Mouse (Mus musculus): Measurements from ENCODE around the gene Vmac.

Vmac gene

DNA sequence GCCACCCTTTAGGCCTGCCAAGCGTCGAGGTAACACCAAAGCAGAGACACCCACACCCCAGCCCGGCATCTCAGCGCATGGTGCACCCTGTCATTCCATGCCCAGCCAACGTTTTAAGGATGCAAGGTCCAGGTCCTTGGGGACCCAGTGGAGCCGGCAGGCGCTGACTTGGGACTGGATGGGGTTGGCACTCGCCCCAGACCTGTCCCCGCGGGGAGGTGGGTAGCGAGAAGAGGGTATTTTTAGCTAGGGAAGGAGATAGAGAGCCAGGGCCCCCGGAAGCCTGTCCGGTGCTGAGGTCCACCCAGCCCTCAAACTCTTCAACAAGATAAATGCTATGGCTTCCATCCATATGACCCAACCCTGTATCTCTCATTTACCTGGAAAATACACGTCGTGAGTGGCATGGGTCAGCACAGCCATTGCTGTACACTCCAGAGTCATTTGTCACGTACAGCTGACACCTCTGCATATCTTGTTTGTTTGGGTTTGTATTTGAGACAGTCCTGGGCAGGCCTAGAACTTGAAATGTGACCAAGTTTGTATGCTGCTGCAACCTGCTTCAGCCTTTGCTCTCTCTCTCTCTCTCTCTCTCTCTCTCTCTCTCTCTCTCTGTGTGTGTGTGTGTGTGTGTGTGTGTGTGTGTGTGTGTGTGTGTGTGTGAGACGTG is 22.4 kb upstream of the Vmac start:
- DNase-seq (ENCODE audit: low spot score in 2 of 2): no peak

DNA sequence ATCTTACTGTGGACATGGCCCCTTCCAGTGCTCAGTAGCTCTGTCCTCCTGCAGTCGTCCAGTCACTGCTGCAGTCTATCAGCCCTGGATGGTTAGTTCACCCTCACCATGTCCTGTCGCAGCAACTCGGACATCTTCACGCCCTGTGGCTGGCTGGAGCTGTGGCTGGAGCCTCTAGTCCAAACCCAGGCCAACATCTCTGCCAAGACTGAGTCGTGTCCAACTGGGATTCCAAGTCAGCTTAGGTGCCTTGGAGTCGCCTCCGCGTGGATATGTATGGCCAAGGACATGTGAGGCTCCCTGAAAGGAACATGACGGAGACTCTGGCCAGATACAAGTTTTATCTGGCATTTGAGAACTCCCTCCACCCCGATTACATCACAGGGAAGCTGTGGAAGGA is 20.4 kb upstream of the Vmac start:
- DNase-seq (ENCODE audit: low spot score in 2 of 2): no peak

DNA sequence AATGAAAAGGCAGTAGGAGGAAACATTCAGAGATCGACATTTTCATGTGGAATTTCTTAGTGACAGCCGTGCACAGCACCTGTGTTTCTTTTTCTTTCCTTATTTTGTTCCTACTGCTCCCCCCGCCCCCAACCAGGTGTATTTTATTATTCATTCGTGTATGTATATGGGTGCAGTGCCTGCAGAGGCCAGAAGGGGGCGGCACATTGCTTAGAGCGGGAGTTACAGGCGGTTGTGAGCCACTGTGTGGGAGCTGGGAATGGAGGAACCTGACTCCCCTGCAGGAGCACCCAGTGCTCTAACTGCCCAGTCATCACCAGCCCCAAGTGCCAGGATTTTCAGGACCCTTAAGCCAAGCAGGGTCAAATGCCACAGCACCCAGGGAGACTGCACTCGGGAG is 18.7 kb upstream of the Vmac start:
- DNase-seq (ENCODE audit: low spot score in 2 of 2): no peak

- DNase-seq (ENCODE audit: low spot score in 2 of 2): no peak
Observed at GRCm38 (mm10) chr17:56729656-56730055, 11.8 kb upstream of the Vmac start.

DNA sequence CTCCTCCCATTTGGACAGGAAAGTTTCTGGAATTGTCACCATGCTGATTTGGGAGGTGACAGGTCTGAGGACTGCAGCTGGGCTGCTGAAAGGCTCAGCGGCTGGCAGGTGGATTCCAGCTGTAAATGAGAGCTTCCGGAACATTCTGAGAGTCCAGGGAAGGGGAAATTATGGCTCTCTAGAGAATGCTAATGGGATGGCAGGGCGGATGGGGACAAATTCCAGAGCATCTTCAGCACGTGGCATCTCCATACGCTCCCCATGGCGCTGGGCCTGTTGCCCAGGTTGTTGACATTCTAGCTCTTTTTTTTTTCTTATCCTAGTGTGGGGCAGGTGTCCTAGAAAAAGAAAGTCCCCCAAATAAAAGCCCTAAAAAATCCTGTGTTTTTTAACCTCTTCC is 11.3 kb upstream of the Vmac start:
- DNase-seq (ENCODE audit: low spot score in 2 of 2): no peak

GRCm38 (mm10) chr17:56728117-56728516 is 10.3 kb upstream of the Vmac start:
- no peak for DNase-seq (ENCODE audit: low spot score in 2 of 2)

- no peak for DNase-seq (ENCODE audit: low spot score in 2 of 2)
Observed at GRCm38 (mm10) chr17:56727659-56728058, 9.8 kb upstream of the Vmac start.

GRCm38 (mm10) chr17:56727029-56727649 is 9.3 kb upstream of the Vmac start:
- DNase-seq (ENCODE audit: low spot score in 2 of 2): no peak

DNA sequence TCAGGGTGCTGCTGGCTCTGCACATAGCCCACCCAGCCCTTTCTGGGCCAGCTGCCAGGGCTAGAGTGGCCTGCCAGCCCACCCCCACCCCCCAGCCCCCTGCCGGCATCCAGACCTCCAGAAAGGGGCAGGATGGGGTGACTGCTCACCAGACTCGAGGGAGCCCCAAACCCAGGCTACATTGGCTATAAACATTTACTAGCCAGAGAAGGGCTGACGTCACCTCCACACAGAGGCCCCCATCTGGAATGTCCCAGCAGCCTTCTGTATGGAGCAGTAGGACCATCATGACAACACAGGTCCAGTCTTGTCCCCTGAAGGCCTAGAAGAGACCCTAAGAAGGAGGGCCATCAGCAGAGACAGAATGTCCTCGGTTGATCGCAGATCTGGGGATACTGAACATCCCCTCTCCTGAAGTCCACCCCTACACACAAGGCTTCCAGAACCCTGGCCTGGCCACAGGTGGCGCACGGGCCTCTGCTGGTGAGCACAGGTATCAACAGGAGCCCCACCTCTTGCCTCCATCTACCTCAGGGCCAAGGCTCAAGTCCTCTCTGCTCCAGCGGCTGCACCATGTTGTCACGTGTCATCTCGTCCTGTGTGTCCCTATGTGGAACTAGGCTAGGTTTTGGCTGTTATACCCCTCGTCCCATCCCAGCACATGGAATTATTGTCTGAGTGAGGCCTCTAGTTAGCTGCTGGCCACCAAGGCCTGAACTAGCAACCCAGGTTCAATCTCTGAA is 5.8 kb upstream of the Vmac start:
- no peak for DNase-seq (ENCODE audit: low spot score in 2 of 2)

- no peak for DNase-seq (ENCODE audit: low spot score in 2 of 2)
Observed at GRCm38 (mm10) chr17:56722441-56722840, 4.6 kb upstream of the Vmac start.

DNA sequence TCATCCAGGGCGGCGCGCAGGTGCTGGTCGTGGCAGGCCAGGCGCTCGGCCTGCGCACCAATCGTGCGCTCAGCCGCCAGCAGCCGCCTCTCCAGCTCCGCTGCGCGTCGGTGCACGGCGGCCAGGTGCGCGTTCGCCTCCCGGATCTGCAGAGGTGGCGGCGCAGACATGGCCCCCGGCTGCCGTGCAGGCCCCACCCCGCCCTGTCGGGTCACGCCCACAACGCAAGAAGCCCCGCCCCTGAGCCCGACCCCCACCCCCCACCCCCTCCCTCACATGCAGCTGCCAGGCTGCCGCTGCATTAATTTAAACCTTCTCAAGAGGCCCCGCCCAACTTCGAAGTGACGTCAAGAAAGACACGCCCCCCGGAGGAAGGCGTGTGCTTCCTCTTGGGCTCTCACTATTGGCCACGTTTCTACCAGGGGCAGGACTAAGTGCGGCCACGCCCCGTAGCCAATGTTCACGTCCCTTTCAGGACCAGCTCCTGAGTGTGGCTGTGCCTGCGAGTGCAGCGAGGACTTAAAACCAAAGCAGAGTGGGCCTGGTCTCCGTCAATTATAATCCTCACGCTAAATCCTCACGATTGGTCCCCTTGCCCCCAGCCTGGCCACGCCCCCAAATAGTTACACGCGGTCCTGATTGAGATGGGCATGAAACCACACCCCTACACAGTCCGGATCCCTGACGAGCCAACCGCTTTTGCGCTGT is 1.0 kb downstream of the Vmac start:
- peak; percentile 97 to 99 for DNase-seq (ENCODE audit: low spot score in 2 of 2)

GRCm38 (mm10) chr17:56715914-56716654 is 1.7 kb downstream of the Vmac start:
- DNase-seq (ENCODE audit: low spot score in 2 of 2): no peak

DNA sequence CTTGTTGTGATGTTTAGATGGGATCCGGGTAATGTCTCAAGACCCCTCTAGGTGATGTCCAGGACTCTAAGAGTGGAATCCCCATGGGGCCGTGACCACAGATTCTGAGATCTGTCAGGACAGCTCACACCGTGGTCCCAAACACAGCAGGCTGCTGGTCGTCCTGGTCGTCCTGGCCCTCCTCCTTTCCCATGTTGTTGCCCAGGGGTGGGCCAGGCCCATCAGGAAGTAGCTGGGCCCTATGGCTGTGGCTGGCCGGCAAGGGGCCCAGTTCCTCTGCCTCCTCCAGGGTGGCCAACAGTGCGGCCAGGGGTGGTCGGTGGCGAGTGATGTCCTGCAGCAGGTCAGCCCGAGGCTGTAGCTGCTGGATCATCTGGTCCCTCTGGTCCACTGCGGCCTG is 2.5 kb downstream of the Vmac start:
- no peak for DNase-seq (ENCODE audit: low spot score in 2 of 2)

GRCm38 (mm10) chr17:56709708-56710107 is 8.1 kb downstream of the Vmac start:
- no peak for DNase-seq (ENCODE audit: low spot score in 2 of 2)

- no peak for DNase-seq (ENCODE audit: low spot score in 2 of 2)
Observed at GRCm38 (mm10) chr17:56708692-56709091, 9.1 kb downstream of the Vmac start.

GRCm38 (mm10) chr17:56706515-56706914 is 11.3 kb downstream of the Vmac start:
- DNase-seq (ENCODE audit: low spot score in 2 of 2): no peak

- no peak for DNase-seq (ENCODE audit: low spot score in 2 of 2)
Observed at GRCm38 (mm10) chr17:56703038-56703437, 14.8 kb downstream of the Vmac start.

DNA sequence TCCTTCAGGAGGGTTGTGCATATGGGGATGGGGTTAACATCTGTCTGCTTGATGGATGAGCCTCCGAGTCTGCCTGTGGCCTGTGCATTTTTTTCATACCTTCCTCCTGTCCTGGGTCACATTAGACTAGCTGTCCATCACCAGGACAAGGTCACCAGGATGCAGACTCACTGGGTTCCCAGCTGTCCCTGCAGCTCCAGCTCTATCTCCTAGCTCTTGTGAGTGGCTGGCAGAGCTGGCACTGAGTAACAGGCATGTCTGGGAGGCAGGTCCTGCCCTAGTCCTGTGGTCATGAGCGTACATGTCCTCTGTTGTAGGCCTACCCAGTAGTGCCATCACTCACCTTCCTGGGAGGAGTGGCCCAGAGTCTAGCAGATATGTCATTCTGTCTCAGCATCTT is 17.4 kb downstream of the Vmac start:
- DNase-seq (ENCODE audit: low spot score in 2 of 2): no peak

DNA sequence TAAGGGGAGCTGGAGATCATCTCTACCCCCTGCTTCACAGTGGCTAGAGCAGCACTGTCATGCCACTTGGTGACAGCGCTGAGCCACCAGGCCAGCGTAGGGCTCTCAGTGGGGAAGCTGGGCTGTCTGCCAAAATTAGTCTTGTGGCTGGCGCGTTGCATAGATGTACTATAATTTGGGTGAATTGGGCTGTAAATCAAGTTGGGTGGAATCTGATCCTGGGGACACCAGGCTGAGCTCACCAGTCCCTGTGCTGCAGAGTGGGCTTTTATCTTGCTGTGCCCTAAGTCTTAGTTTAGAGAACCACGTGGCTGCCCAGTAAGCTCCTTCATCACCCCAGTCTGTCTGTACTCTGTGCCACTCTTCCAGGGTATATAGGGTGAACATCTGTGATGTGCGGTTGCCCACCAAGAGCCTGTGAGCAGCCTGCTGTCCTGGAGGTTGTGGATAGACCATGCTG is 23.9 kb downstream of the Vmac start:
- DNase-seq (ENCODE audit: low spot score in 2 of 2): peak in 1 of 2 experiments; percentile 58

- no peak for DNase-seq (ENCODE audit: low spot score in 2 of 2)
Observed at GRCm38 (mm10) chr17:56693395-56693794, 24.4 kb downstream of the Vmac start.

- no peak for DNase-seq (ENCODE audit: low spot score in 2 of 2)
Observed at GRCm38 (mm10) chr17:56688689-56689088, 29.1 kb downstream of the Vmac start.

DNA sequence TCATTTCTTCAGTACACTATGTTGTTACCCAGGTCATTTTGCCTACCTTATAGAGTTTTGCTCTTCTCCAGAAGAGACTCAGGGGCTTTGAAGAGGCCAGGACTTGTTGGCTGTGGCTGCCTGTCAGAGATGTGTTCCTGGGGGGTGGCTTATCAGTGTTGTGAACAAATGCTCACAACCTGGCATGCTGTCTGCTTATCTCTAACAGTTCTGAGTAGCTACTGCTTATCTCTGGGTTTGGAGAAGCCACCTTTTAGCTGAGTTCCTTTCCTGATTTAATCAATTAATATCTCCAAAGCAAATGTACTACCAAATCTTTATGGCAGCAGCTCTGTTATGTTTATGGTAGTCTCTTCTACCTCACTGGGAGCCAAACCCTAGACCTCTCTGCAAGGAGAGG is 29.8 kb downstream of the Vmac start:
- DNase-seq (ENCODE audit: low spot score in 2 of 2): no peak
